Mouse (Mus musculus) forebrain, embryonic 10.5 days (tissue): ENCODE measurements around the gene Cald1. TPM values are rescaled to one million over a fixed set of nuclear protein-coding genes. Genes with fewer than 3 reads are reported as not detected.

Experiments
- DNase-seq: peaks from one replicate; pipeline ENCODE4 v3.0.0-alpha.2; 2017; ENCODE audit warnings: low spot score; ENCODE audit errors: extremely low spot score
- H3K27ac ChIP-seq: fragments of 300-500 bp; sonication (generic); 2 replicates; pipeline ENCODE4 v1.5.1; 2016; ENCODE audit warnings: mild to moderate bottlenecking
- H3K27me3 ChIP-seq: fragments of 300-500 bp; sonication (generic); 2 replicates; pipeline ENCODE4 v1.6.1; 2016; ENCODE audit warnings: mild to moderate bottlenecking; ENCODE audit not compliant: poor library complexity, severe bottlenecking
- H3K36me3 ChIP-seq: fragments of 300-500 bp; sonication (generic); replicated peaks from 2 replicates; pipeline ENCODE4 v1.6.1; 2016; ENCODE audit warnings: mild to moderate bottlenecking, moderate library complexity
- H3K4me1 ChIP-seq: fragments of 300-500 bp; sonication (generic); 2 replicates; pipeline ENCODE4 v1.6.1; 2016
- H3K4me3 ChIP-seq: fragments of 300-500 bp; sonication (generic); 2 replicates; pipeline ENCODE4 v1.5.1; 2016; ENCODE audit warnings: mild to moderate bottlenecking, moderate library complexity
- H3K9me3 ChIP-seq: fragments of 300-500 bp; sonication (generic); 2 replicates; pipeline ENCODE4 v1.6.1; 2016; ENCODE audit warnings: mild to moderate bottlenecking, moderate library complexity
- WGBS: fragments of 180-500 bp; shearing (Covaris S2); methylation state at CpG from one replicate; pipeline ENCODE4 v1.1.7; 2016; 5-methylcytosine and 5-hydroxymethylcytosine counted together
- polyA plus RNA-seq: library from polyadenylated mRNA; unstranded; fragments of >200 nt; fragmentation: Nextera tagmentation; extraction: Ambion mirVana; gene quantifications from 2 replicates; pipeline ENCODE4 v1.2.1, GENCODE M21; 2016

Gene Cald1
- polyA plus RNA-seq, 1 experiment from 2014 or later: 135 TPM

DNA sequence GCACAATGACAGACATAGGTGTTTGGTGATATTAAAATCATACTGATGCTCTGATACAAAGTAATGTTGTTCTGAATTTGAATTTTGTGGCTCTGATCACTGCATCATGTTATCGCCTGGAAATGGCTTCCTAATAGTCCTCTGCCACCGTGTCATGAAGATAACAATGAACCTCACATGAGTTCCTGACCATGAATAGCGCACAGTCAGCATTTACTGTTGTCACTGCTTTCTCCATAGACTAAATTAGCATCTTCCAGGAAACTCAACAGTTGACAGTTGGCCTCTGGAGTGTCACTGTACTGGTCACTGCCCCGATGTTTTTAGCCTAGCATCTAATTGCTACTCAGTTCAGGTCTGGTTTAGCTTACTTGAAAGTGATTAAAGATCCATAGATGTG, 95.8 kb downstream of the Cald1 start:
- Histone ChIP-seq H3K4me3 (no peak overlapping the region), H3K36me3 (no peaks in the 10 kb centered on the region), H3K27ac (no peak overlapping the region), H3K27me3 (no peaks in the 10 kb centered on the region), H3K9me3 (no peaks in the 10 kb centered on the region), H3K4me1 (no peaks in the 10 kb centered on the region)
- no peak for DNase-seq
- 91% methylated on average over 4 of the region's 4 CpGs for WGBS

- Histone ChIP-seq H3K9me3 (peaks cover 18% of the 10 kb centered on the region), H3K36me3 (peaks cover 13% of the 10 kb centered on the region), H3K4me1 (peaks cover 22% of the 10 kb centered on the region), H3K27me3 (0 out of 2 replicates have a peak, but pooled peaks cover 4% of the 10 kb centered on the region), H3K27ac (no peak overlapping the region), H3K4me3 (no peak overlapping the region)
- WGBS: 83% methylated on average over 1 of the region's 1 CpGs
- DNase-seq: no peak
Measured at GRCm38 (mm10) chr6:34703421-34704120, 105.3 kb downstream of the Cald1 start.

DNA sequence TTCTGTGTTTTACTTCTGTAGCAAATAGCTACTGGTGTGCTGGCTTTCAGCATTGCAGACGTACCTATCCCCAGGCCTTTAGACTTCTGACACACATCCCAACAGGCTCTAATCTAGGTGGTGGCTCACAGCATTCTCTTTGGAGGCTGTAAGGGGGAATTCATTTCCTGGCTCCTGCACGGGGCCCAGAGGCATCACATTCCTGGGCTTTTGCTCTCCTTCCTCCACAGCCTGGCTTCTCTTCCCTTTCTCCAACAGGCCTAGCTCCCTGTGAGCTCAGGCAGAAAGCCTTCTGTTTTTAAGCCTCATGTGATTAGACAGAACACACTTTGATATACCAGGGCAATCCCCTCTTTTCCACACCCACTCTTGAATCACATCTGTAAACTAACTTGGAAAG, 109.2 kb downstream of the Cald1 start:
- Histone ChIP-seq H3K4me3 (no peak overlapping the region), H3K9me3 (peaks cover 18% of the 10 kb centered on the region), H3K4me1 (peaks cover 59% of the 10 kb centered on the region), H3K27ac (peak overlapping the region; percentile 91), H3K36me3 (peaks cover 13% of the 10 kb centered on the region), H3K27me3 (0 out of 2 replicates have a peak, but pooled peaks cover 5% of the 10 kb centered on the region)
- DNase-seq: no peak
- 30% methylated on average over 2 of the region's 2 CpGs for WGBS

GRCm38 (mm10) chr6:34708650-34709265, 110.5 kb downstream of the Cald1 start:
- WGBS: 28% methylated on average over 13 of the region's 13 CpGs
- peaks cover 14% of the 10 kb centered on the region for H3K9me3 ChIP-seq
- H3K4me1 ChIP-seq: peaks cover 68% of the 10 kb centered on the region
- H3K27me3 ChIP-seq: 0 out of 2 replicates have a peak, but pooled peaks cover 5% of the 10 kb centered on the region
- H3K27ac ChIP-seq: peak overlapping the region; percentile 91
- DNase-seq: peak; percentile 39
- peaks cover 11% of the 10 kb centered on the region for H3K36me3 ChIP-seq
- peak overlapping the region; percentile 64 for H3K4me3 ChIP-seq

DNA sequence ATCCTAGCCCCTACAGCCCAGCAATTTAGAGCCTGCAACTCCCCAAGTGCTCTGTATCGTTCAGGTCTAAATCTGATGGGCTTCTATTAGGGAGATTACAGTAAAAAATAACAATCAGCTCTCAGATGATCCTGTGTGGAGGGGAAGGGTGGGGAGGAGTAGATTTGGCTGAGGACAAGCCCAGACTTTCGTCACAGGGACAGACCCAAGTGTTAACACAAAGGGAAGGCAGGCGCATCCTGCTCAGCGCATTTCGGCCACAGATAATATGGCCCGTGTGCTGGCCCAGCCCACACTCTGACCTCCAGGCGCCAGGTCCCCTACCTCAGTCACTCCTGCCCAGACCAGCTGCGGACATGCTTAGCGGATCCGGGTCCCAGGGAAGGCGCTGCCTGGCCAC, 111.0 kb downstream of the Cald1 start:
- Histone ChIP-seq H3K36me3 (peaks cover 6% of the 10 kb centered on the region; the same call in 1 of the 2 replicates), H3K4me3 (peak overlapping the region; percentile 64), H3K27ac (peak overlapping the region; percentile 91), H3K4me1 (peaks cover 68% of the 10 kb centered on the region), H3K27me3 (0 out of 2 replicates have a peak, but pooled peaks cover 5% of the 10 kb centered on the region), H3K9me3 (peaks cover 9% of the 10 kb centered on the region)
- WGBS: 0% methylated on average over 11 of the region's 11 CpGs
- DNase-seq: peak; percentile 68

DNA sequence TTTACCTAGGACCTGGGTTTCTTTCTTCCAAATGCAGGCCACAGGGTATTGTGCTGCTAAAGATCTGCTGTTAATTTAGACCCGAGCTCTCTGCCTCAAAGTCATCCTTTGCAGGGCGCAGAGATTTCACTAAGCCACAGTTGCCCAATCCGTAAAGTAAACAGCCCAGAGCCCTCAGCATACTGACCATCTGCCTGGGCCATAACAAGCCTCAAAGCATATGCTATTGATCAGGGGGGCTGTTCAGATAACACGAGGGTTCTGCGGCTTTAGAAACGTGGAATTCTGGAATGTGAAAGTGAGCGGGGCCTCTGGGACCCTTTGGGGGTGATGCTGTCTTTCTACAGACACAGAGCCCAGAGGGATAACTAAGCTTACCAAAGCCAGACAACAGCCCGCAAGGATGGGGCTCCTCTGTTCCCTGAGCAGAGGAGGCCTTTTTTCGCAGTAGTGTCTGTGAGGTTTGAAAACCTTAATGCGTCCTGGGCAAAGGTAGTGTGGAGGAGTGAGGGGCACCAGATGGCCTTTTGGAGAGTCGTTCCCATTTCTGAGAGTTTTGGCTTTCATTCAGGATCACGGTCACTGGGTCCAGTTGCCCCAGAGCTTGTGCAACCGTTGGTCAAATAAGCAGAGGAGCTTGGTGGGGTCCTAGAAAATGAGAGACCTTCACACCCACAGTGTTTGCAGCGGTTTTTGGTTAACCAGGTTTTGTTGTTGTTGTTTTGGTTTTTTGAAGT, 111.8 kb downstream of the Cald1 start:
- peaks cover under 1% of the 10 kb centered on the region; the same call in 1 of the 2 replicates for H3K9me3 ChIP-seq
- peak overlapping the region; percentile 64 for H3K4me3 ChIP-seq
- no peaks in the 10 kb centered on the region for H3K36me3 ChIP-seq
- H3K4me1 ChIP-seq: peaks cover 68% of the 10 kb centered on the region
- 8% methylated on average over 14 of the region's 14 CpGs for WGBS
- 0 out of 2 replicates have a peak, but pooled peaks cover 5% of the 10 kb centered on the region for H3K27me3 ChIP-seq
- H3K27ac ChIP-seq: peak overlapping the region; percentile 91
- DNase-seq: peak; percentile 53

DNA sequence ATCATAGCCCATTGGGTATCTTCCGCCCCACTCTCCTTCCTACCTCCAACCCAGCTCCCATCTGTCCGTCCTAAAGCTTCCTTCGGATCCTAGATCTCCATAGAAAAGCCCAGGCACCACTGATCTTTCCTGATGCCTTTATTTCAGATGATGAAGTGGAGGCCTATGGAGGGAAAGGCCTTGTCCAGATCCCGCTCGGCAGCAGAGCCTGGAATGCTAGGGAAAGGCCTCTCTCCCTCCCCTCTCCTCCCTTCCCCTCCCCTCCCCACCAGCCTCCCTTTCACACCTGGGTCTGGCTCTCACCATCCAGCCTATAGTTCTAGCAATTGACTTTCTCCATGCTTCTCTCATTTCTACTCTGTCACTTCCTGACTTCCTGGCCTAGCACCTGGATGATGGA, 112.5 kb downstream of the Cald1 start:
- WGBS: 58% methylated on average over 5 of the region's 5 CpGs
- H3K36me3 ChIP-seq: peaks cover 2% of the 10 kb centered on the region
- no peaks in the 10 kb centered on the region for H3K9me3 ChIP-seq
- H3K27ac ChIP-seq: peak overlapping the region; percentile 91; the same call in 1 of the 2 replicates
- DNase-seq: no peak
- H3K27me3 ChIP-seq: 0 out of 2 replicates have a peak, but pooled peaks cover 5% of the 10 kb centered on the region
- H3K4me3 ChIP-seq: peak overlapping the region; percentile 64
- H3K4me1 ChIP-seq: peaks cover 68% of the 10 kb centered on the region

- Histone ChIP-seq H3K4me1 (peaks cover 69% of the 10 kb centered on the region), H3K27me3 (0 out of 2 replicates have a peak, but pooled peaks cover 5% of the 10 kb centered on the region), H3K9me3 (no peaks in the 10 kb centered on the region), H3K27ac (no peak overlapping the region), H3K4me3 (no peak overlapping the region), H3K36me3 (peaks cover 7% of the 10 kb centered on the region)
- WGBS: 85% methylated on average over 10 of the region's 10 CpGs
- DNase-seq: no peak
Measured at GRCm38 (mm10) chr6:34711620-34712019, 113.3 kb downstream of the Cald1 start.

DNA sequence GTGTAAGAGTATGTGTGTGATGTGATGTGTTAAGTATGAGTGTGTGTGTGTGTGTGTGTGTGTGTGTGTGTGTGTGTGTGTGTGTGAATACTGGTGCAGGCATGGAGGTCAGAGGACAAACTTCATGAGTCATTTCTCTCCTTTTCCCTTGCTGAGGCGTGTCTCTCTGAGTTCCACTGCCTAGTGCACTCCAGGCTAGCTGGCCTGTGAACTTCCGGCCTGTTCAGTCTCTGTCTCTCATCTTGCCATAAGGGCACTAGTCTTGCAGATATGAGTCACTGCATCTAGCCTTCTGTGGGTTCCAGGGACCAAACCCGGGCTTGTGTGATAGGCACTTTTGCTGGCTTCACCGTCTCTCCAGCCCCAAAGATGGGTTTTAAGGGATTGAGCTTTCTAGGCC, 114.9 kb downstream of the Cald1 start:
- Histone ChIP-seq H3K27ac (0 out of 2 replicates have a peak overlapping the region, but pooled peaks have one; percentile 25), H3K36me3 (peaks cover 7% of the 10 kb centered on the region), H3K27me3 (0 out of 2 replicates have a peak, but pooled peaks cover 5% of the 10 kb centered on the region), H3K9me3 (no peaks in the 10 kb centered on the region), H3K4me1 (peaks cover 68% of the 10 kb centered on the region), H3K4me3 (no peak overlapping the region)
- WGBS: 83% methylated on average over 4 of the region's 4 CpGs
- DNase-seq: no peak

GRCm38 (mm10) chr6:34713777-34714176, 115.5 kb downstream of the Cald1 start:
- Histone ChIP-seq H3K27ac (no peak overlapping the region), H3K27me3 (no peaks in the 10 kb centered on the region), H3K4me1 (peaks cover 65% of the 10 kb centered on the region)

DNA sequence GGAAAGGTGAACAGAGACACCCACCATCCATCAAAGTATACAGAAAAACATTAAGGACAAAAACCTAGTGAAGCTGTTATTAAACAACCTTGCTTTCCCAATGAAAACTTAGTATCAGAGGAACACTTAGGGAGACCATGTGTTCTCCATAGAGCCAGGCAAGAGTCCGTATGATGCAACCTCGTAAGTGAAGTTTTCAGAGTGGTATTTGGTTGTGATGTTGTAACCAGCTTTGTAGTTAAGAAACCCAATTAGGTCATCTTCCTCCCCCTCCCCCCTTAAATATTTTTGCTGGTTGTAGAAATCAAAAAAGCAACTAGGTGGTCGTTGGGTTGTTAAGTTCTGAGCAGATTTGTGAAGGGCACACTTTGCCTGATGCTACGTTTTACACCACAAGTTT, 116.3 kb downstream of the Cald1 start:
- Histone ChIP-seq H3K9me3 (no peaks in the 10 kb centered on the region), H3K4me1 (peaks cover 65% of the 10 kb centered on the region), H3K4me3 (no peak overlapping the region), H3K27me3 (no peaks in the 10 kb centered on the region), H3K27ac (no peak overlapping the region), H3K36me3 (peaks cover 7% of the 10 kb centered on the region)
- 95% methylated on average over 4 of the region's 4 CpGs for WGBS
- DNase-seq: no peak

More at GRCm38 (mm10) chr6:34713777-34714176, 115.5 kb downstream of the Cald1 start:
- Histone ChIP-seq H3K4me3 (no peak overlapping the region), H3K36me3 (peaks cover 7% of the 10 kb centered on the region), H3K9me3 (no peaks in the 10 kb centered on the region)
- DNase-seq: no peak
- WGBS: 93% methylated on average over 8 of the region's 8 CpGs

GRCm38 (mm10) chr6:34716206-34716887, 118.0 kb downstream of the Cald1 start:
- Histone ChIP-seq H3K36me3 (peaks cover 7% of the 10 kb centered on the region), H3K27me3 (no peaks in the 10 kb centered on the region), H3K27ac (no peak overlapping the region), H3K4me3 (no peak overlapping the region), H3K9me3 (no peaks in the 10 kb centered on the region), H3K4me1 (peaks cover 56% of the 10 kb centered on the region)
- no peak for DNase-seq
- 91% methylated on average over 9 of the region's 9 CpGs for WGBS
